Mouse (Mus musculus) urinary bladder, adult 18-20 months (tissue): ENCODE results near the gene Slc35b4.

Experiments
- DNase-seq, 2 experiments: peaks; one replicate each; pipeline ENCODE4 v3.0.0; 2022; ENCODE audit warnings: low spot score in 2 of 2, mixed read lengths in 2 of 2

The Slc35b4 gene

GRCm38 (mm10) chr6:34129261-34129660 is 47.6 kb downstream of the Slc35b4 start:
- DNase-seq, result no peak

- DNase-seq, result no peak
Observed at GRCm38 (mm10) chr6:34124401-34124800, 52.5 kb downstream of the Slc35b4 start.

GRCm38 (mm10) chr6:34116838-34117478 is 60.0 kb downstream of the Slc35b4 start:
- no peak for DNase-seq

GRCm38 (mm10) chr6:34111406-34111805 is 65.5 kb downstream of the Slc35b4 start:
- no peak for DNase-seq

GRCm38 (mm10) chr6:34110571-34110970 is 66.3 kb downstream of the Slc35b4 start:
- DNase-seq, result no peak
